Mouse (Mus musculus) spleen, postnatal 10 days (tissue): ENCODE results near the gene Rhoq.

Experiments used
- DNase-seq, 2 experiments: peaks; one replicate each; pipeline ENCODE4 v3.0.0; 2021 to 2022; ENCODE audit warnings: low spot score in 2 of 2

Gene Rhoq

GRCm38 (mm10) chr17:86997323-86997722 is 34.4 kb downstream of the Rhoq start:
- no peak for DNase-seq

GRCm38 (mm10) chr17:87008950-87009349 is 46.1 kb downstream of the Rhoq start:
- DNase-seq: no peak

DNA sequence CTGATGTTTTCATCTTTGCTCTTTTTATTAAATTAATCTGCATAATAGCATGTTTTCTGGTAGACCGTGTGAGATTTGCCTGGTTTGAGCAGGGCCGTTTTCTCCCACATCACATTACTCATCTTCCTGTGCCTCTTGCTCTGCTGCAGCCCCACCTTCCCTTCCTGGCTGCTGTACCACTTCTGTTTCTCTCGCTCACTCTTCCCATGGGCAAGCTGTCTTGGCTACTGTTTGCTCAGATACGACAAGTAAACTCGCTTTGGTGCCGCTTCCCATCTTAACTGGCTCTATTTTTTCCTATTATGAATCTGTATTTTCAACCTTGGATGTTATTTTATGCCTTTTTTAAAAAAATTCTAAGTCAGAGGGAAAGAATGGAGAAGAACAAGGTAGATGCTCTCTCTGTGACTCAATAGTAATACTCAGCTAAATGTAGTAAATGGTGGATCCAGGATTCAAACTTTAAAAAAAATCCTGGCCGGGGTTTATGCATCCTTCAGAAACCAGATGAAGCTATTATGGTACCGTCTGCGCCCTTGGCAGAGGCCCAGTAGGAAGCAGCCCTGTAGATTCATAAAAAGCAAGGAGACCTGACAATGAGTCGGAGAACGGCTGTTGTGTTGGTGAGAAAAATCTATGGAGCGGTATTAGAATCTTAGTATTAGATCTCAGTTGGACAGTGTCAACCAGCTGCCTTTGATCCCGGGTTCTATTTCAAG is 48.6 kb downstream of the Rhoq start:
- DNase-seq: no peak

GRCm38 (mm10) chr17:87019692-87020091 is 56.8 kb downstream of the Rhoq start:
- no peak for DNase-seq

DNA sequence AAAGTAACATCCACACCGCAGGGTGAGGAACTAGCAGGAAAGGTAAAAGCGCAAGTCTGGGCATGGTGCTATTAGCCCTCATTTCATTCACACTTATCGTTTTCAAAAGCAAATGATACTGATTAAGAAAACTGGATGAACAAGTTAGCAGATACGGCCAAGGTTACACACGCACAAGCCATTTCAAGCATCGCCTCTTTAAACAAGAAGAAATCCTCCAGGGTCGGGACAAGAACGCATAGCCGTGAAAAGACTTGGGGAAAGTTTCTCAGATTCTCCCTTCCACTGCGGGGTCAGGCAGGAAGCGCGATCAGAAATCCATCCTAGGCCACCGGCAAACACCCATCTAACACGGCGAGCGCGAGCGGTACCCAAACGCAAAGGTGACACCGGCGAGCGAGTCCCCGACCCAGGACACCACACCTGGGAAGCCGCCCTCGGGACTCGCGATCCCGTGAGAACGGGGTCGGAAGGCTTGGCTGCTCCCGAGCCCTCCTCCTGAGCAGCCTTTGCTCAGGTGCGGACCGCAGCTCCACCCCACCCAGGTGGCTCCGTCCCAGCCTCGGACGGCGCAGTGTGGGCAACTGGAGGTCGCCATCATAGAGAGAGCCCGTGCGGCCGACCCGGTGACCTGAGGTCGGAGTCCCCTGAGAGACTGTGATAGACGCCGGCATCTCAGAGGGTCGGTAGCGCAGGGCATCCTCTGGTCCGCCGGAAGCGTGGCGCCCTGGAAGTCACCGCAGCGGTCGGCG is 61.8 kb downstream of the Rhoq start:
- DNase-seq: no peak

GRCm38 (mm10) chr17:87025269-87025949 is 62.5 kb downstream of the Rhoq start, which contains the start of the genes Pigf and Cript:
TSS of gene Pigf (minus strand) at chr17:87025406.
TSS of gene Cript (plus strand) at chr17:87025550.
- DNase-seq: peak; percentile 98 to 99

DNA sequence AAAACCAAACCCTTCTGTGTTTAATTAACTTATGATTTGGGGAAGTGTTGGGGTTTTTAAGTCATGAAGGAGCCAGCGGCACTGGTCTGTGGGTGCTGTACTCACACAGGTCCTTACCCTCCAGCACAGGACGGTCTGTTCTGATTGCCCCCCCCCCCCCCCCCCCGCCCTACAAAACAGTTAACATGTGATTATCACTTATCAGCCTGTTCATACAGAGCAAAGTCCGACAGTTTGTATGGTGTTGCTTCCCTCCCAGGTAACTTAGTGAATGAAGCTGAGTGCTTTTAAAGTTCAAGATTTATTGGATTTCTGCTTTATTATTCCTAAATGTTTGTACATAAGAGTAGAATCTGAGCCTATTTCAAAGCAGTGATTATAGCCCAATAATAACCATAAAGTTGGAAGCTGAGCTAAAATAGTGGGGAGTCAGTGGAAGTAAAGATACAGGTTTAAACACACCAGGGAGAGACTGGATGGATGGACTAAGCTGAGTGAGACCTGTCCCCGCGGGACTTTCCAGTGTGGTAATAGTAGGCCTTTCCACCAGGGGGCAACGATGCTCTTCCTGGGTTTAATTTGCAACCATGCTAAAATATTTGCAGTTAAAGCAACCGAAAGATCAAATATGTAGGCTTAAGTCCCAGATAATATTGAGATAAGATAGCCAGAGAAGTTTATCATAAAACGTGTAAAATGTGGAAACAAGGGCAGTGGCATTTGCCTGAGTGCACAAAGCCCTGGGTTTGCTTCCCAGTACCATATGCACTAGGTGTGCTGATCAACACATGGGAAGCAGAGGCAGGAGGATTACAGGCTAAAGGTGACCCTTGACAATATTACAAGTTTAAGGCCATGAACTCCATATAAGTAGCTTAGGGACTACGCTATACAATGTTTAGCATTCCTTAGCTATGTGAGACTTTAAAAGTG is 73.5 kb downstream of the Rhoq start:
- peak in 1 of 2 experiments; percentile 53 for DNase-seq

DNA sequence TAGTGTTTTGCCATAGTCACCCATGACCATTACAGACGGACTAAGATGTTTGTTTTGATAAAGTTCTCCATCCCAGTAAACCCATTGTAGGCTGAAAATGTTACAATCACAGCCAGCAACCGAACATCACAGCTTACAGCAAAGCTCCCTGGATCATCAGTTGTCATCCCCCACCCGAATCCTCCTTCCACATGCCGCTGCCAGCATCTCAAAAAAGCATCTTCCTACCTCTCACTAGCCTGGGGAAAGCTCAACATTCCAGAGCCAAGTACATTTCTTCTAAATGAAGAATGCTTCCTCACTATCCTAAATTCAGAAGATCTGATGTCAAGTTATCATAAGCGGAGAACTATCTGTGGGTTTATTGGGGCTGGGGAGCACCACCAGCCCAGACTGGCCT is 75.6 kb downstream of the Rhoq start:
- DNase-seq: no peak

DNA sequence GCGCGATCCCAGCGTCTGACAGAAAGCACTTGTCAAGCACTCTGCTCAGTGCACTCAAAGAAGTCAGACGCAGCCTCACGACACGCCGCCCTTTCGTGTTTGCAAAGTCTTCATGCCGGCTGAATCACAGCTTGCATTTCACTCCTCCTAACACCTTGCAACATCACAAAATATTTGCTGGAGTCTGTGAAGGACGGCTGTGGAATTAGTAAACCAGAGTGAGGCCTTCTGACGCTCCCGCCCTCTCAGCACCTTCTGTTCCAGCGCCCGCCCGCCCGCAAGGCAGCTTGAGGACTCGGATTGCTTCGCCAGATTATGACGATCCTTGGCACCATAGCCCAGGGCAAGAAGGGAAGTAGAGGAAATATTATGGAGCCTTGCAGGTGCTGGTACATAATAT is 78.9 kb downstream of the Rhoq start:
- DNase-seq: no peak

GRCm38 (mm10) chr17:87044364-87044763 is 81.5 kb downstream of the Rhoq start:
- DNase-seq: peak; percentile 77 to 93

DNA sequence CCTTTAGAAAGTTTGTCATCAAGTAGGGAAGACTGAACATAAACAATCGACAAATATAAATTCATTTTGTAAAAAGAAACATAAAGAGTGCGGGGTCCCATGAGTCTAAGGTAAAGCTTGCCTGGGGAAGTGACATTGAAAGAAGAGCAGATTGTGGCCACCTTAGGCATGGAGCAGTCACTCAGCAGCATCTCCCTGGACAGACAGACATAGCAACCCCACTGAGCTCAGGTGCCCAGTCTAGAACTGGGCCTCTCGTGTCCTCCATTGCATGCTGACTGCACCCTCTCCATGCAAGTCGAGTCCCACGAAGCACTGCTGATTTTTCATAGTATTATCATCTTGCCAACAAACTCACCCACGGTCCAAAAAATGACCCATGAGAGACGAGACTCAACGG is 81.9 kb downstream of the Rhoq start:
- DNase-seq: no peak
